Mouse (Mus musculus) neural tube, embryonic 13.5 days (tissue): ENCODE results near the gene Ntm. TPM values are rescaled to one million over a fixed set of nuclear protein-coding genes. Genes with fewer than 3 reads are reported as not detected.

Experiments used
- ATAC-seq: fragments of 200-750 bp; cut with Nextera tagmentation; 2 replicates; pipeline ENCODE4 v1.8.0; 2017; ENCODE audit warnings: low read depth, mild to moderate bottlenecking, moderate TSS enrichment, moderate library complexity
- H3K27ac ChIP-seq: fragments of 300-500 bp; sonication (generic); replicated peaks from 2 replicates; pipeline ENCODE4 v1.5.1; 2015; ENCODE audit warnings: moderate library complexity, mild to moderate bottlenecking, inconsistent platforms
- H3K27me3 ChIP-seq: fragments of 300-500 bp; sonication (generic); 2 replicates; pipeline ENCODE4 v1.6.1; 2015; ENCODE audit warnings: mild to moderate bottlenecking, inconsistent platforms
- H3K36me3 ChIP-seq: fragments of 300-500 bp; sonication (generic); 2 replicates; pipeline ENCODE4 v1.6.1; 2015; ENCODE audit warnings: mild to moderate bottlenecking, inconsistent platforms
- H3K4me1 ChIP-seq: fragments of 300-500 bp; sonication (generic); replicated peaks from 2 replicates; pipeline ENCODE4 v1.6.1; 2015; ENCODE audit warnings: inconsistent platforms
- H3K4me2 ChIP-seq: fragments of 300-500 bp; sonication (generic); 2 replicates; pipeline ENCODE4 v1.6.1; 2015; ENCODE audit warnings: inconsistent platforms, mild to moderate bottlenecking, moderate library complexity
- H3K4me3 ChIP-seq: fragments of 300-500 bp; sonication (generic); 2 replicates; pipeline ENCODE4 v1.5.1; 2015; ENCODE audit warnings: mild to moderate bottlenecking, inconsistent platforms
- H3K9ac ChIP-seq: fragments of 300-500 bp; sonication (generic); 2 replicates; pipeline ENCODE4 v1.6.1; 2015; ENCODE audit warnings: moderate library complexity, mild to moderate bottlenecking, inconsistent platforms
- H3K9me3 ChIP-seq: fragments of 300-500 bp; sonication (generic); 2 replicates; pipeline ENCODE4 v1.6.1; 2016; ENCODE audit warnings: inconsistent platforms
- WGBS: fragments of 180-500 bp; shearing (Covaris S2); methylation state at CpG from one replicate; pipeline ENCODE4 v1.1.7; 2015; 5-methylcytosine and 5-hydroxymethylcytosine counted together
- polyA plus RNA-seq: library from polyadenylated mRNA; unstranded; fragments of >200 nt; fragmentation: Nextera tagmentation; extraction: Ambion mirVana; gene quantifications from 2 replicates; pipeline ENCODE4 v1.2.1, GENCODE M21; 2015

Gene Ntm
- polyA plus RNA-seq, 1 experiment from 2014 or later = 150 TPM

DNA sequence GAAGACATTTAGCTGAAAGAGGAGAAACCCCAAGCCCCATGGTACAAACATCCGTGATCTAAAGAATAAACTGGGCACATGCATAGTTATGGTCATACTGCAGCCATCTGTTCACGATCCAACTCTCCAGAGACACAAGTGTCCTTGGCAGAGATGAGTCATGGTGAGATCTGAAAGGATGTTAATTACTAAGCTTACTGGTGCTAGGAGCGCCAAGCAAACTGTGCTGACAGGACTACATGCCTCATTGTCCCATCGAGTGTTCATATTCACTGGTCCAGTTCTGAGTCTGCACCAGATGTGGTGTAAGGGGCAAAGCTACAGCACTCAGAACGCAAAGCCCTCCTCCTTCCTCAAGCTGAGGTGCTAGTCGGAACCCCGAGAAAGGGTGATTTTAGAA, 745.0 kb downstream of the Ntm start:
- H3K4me1 ChIP-seq = peaks cover 16% of the 10 kb centered on the region; the same call in 1 of the 2 replicates
- no peak overlapping the region for H3K4me2 ChIP-seq
- no peaks in the 10 kb centered on the region for H3K36me3 ChIP-seq
- ATAC-seq = no peak
- no peak overlapping the region for H3K4me3 ChIP-seq
- H3K27ac ChIP-seq = no peak overlapping the region
- no peaks in the 10 kb centered on the region for H3K9me3 ChIP-seq
- 79% methylated on average over 7 of the region's 7 CpGs for WGBS
- no peaks in the 10 kb centered on the region; the same call in 1 of the 2 replicates for H3K27me3 ChIP-seq
- no peak overlapping the region for H3K9ac ChIP-seq

DNA sequence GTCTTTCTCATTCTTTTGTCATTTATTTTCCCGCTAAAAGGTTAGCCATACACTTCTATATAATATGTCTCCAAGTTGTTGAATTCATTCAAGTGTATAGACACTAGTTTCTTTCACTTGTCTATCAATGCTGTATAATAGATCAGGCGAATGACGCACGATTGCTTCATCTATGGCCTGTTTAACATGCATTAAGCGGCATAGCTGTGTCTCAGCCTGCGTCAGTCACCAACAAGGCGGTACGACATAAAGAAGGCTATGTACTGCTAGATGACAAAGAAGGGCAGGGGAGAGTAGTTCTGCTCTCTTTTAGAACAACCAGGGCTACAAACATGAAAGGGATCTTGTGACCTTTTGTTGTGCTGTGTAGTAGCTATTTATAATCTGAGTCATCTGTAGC, 746.4 kb downstream of the Ntm start:
- 47% methylated on average over 8 of the region's 8 CpGs for WGBS

DNA sequence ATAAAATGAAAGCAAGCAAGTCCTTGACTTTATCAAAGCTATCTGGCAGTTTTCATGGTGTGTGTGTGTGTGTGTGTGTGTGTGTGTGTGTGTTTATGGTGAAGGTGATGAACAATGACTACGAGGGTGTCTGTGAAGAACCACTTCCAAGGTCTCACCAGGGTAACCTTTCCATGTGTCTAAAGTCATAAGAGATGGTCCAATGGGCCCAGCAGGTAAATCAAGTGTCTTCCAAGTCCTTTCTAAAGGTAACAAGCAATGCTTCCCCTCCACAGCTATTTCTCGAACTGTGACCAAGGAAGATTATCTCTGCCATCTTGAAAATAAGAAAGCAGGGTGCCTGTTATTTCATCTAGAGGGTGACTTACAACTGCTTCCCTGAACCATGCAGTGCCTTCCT, 747.1 kb downstream of the Ntm start:
- no peaks in the 10 kb centered on the region for H3K9me3 ChIP-seq
- H3K27me3 ChIP-seq = no peaks in the 10 kb centered on the region; the same call in 1 of the 2 replicates
- no peak overlapping the region for H3K9ac ChIP-seq
- no peak overlapping the region for H3K4me3 ChIP-seq
- no peak overlapping the region for H3K4me2 ChIP-seq
- WGBS = 94% methylated on average over 2 of the region's 2 CpGs
- 0 out of 2 replicates have a peak, but pooled peaks cover 6% of the 10 kb centered on the region for H3K4me1 ChIP-seq
- H3K36me3 ChIP-seq = no peaks in the 10 kb centered on the region
- H3K27ac ChIP-seq = no peak overlapping the region
- no peak for ATAC-seq

More for the DNA sequence above, 746.4 kb downstream of the Ntm start:
- Histone ChIP-seq H3K4me3 (no peak overlapping the region), H3K9ac (no peak overlapping the region), H3K9me3 (no peaks in the 10 kb centered on the region), H3K27me3 (no peaks in the 10 kb centered on the region; the same call in 1 of the 2 replicates), H3K27ac (no peak overlapping the region), H3K4me1 (0 out of 2 replicates have a peak, but pooled peaks cover 12% of the 10 kb centered on the region), H3K4me2 (no peak overlapping the region), H3K36me3 (no peaks in the 10 kb centered on the region)
- ATAC-seq = no peak

DNA sequence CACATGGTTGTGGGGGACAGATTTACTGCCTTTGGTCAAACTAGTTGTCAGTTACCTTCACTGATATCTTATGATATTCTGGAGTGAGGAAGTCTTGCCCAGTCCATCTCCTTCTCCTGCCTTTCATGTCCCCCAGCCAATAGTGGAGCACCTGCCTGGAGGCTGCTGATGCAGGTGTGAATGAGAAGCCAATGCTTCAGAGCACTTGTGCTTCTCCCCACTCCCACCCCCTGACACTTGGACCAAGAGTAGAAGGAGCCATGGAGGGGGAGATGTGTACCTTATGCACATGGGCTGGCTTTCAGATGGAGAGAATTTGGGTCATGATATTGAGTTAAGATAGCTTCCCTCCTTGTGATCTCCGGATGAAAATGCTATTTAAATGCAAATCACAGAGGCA, 747.7 kb downstream of the Ntm start:
- Histone ChIP-seq H3K4me3 (no peak overlapping the region), H3K36me3 (no peaks in the 10 kb centered on the region), H3K9me3 (no peaks in the 10 kb centered on the region), H3K4me1 (0 out of 2 replicates have a peak, but pooled peaks cover under 1% of the 10 kb centered on the region), H3K27me3 (no peaks in the 10 kb centered on the region; the same call in 1 of the 2 replicates), H3K27ac (no peak overlapping the region), H3K9ac (no peak overlapping the region), H3K4me2 (no peak overlapping the region)
- 49% methylated on average over 1 of the region's 1 CpGs for WGBS
- ATAC-seq = no peak

DNA sequence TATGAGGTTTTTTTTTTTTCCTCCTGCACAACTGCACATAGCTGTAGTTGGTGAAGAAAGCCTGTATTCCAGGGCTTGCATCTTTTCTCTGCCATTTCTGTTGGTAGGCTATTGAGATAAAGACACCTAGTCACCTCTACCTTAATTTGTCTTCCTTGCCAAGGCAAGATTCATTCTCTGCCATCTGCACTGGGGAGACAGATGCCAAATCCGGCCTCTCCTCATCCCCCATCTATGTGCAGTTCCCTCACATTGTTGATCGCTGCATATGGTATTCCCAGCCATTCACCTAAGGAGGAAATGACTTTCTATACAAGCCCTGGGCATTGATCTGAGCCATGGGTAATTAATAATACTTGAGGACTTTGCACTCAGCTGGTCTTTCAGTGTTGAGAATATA, 753.7 kb downstream of the Ntm start:
- Histone ChIP-seq H3K27ac (peak overlapping the region; percentile 49; the same call in 1 of the 2 replicates), H3K27me3 (no peaks in the 10 kb centered on the region), H3K9ac (no peak overlapping the region), H3K4me2 (no peak overlapping the region), H3K4me1 (peaks cover 24% of the 10 kb centered on the region), H3K4me3 (no peak overlapping the region), H3K9me3 (no peaks in the 10 kb centered on the region), H3K36me3 (no peaks in the 10 kb centered on the region)
- 75% methylated on average over 2 of the region's 2 CpGs for WGBS
- ATAC-seq = no peak

DNA sequence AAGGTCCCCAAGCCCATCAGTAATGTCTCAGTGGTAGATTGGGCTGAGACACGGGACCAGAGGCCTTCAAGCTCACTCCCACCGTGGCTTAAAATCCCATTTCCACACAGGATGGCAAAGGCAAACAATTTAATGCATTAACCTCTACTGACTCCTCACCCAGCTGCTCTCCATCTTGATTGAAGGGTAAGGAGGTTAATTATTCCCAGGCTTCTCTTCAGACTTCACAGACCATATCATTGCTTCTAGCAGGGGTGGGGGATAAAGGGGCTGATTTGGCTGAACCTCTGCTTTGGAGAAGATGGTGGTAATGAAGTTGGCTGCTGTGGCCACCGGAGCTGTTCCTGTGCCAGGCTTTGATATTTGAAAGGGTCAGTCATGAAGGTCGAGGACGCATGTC, 754.8 kb downstream of the Ntm start:
- Histone ChIP-seq H3K4me2 (no peak overlapping the region), H3K9me3 (no peaks in the 10 kb centered on the region), H3K4me1 (peaks cover 24% of the 10 kb centered on the region), H3K27ac (no peak overlapping the region), H3K27me3 (no peaks in the 10 kb centered on the region), H3K9ac (no peak overlapping the region), H3K36me3 (no peaks in the 10 kb centered on the region), H3K4me3 (no peak overlapping the region)
- 71% methylated on average over 5 of the region's 5 CpGs for WGBS
- ATAC-seq = no peak

DNA sequence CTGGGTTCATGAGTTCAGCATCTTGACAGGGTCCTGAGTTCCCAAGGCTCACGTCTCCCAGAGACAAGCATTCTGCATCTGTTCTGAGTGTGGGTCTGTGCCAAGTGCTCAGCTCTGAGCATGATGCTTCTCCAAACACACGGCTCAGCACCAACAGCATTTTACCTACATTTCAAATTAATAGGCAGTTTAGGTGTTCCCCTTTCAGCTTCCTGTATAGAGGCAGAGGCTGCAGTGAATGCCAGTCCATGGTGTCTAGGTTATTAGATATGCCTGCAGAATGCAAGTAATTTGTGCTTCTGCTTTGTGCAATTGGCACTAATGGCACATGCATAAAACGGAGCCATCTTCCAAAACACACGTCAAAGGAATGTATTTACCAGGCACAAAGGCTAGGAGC, 757.3 kb downstream of the Ntm start:
- Histone ChIP-seq H3K36me3 (no peaks in the 10 kb centered on the region), H3K4me3 (no peak overlapping the region), H3K9me3 (no peaks in the 10 kb centered on the region), H3K27ac (no peak overlapping the region; the same call in 1 of the 2 replicates), H3K9ac (no peak overlapping the region), H3K4me2 (no peak overlapping the region), H3K4me1 (peaks cover 45% of the 10 kb centered on the region), H3K27me3 (no peaks in the 10 kb centered on the region)
- no peak for ATAC-seq
- 60% methylated on average over 4 of the region's 4 CpGs for WGBS

DNA sequence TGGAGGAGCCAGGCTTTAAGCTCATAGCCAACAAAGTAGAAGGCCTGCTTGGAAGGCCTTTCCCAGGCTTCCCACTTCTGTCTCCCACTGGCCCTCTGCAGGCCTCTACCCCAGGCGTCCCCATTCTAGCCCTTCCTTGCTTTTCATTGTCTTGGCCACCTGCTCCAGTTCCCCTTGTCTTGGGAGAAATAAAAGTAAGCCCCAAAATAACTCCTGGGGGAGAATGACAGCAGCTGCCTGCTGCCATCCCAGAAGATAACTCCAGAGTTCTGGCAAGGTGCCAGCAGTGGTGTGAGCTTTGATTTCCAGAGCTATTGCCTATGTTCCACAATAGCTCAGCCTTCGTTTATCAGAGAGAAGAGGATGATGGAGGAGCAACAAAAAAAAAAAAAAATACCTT, 760.7 kb downstream of the Ntm start:
- Histone ChIP-seq H3K4me2 (no peak overlapping the region), H3K36me3 (no peaks in the 10 kb centered on the region), H3K27ac (peak overlapping the region; percentile 39; the same call in 1 of the 2 replicates), H3K27me3 (no peaks in the 10 kb centered on the region), H3K4me3 (no peak overlapping the region), H3K9me3 (no peaks in the 10 kb centered on the region), H3K4me1 (peaks cover 38% of the 10 kb centered on the region), H3K9ac (no peak overlapping the region)
- peak; percentile 54 for ATAC-seq
- WGBS = 21% methylated on average over 2 of the region's 2 CpGs

DNA sequence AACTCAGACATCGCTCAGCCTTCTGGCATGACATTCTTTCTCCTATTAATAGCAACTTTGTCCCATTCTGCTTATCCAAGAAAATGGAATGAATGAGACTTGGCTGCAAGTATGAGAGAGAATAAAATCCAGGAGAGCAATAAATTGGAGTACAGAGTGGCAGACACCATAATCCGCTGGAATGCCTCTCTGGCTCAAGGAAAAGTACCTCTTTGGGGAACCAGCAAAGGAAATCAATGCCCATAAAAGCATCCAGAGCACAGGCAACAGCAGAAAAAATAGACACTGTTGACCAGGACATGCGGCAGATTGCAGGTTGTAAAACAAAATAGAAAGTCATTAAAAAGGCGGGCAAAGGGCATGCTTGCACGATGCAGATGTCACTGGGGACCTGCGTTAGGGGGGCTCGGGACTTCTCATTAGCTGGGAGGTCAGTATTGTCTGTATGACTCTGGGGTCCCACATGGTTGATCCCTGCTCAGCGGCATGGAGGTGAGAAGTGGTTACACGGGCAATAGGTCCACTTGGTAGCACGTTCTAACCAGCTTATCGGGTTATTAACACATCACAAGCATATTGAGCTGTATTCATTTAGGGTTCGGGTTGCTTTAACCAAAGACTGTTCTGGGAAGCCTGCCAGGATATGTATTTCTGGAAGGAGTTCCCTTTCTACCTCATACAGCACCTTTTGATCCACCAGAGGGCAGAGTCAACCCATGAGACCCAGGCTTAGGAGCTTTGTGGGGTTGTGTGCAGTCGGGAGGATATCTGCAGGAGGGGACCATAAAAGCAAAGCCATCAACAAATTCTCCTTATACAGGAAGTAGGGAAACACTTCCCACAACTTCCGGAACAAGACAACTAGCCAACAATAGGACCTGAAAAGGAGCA, 761.5 kb downstream of the Ntm start:
- Histone ChIP-seq H3K4me2 (no peak overlapping the region), H3K27me3 (no peaks in the 10 kb centered on the region), H3K27ac (peak overlapping the region; percentile 39), H3K9ac (no peak overlapping the region), H3K4me1 (peaks cover 33% of the 10 kb centered on the region), H3K36me3 (no peaks in the 10 kb centered on the region), H3K9me3 (no peaks in the 10 kb centered on the region), H3K4me3 (no peak overlapping the region)
- peak; percentile 77 for ATAC-seq
- 38% methylated on average over 14 of the region's 14 CpGs for WGBS

DNA sequence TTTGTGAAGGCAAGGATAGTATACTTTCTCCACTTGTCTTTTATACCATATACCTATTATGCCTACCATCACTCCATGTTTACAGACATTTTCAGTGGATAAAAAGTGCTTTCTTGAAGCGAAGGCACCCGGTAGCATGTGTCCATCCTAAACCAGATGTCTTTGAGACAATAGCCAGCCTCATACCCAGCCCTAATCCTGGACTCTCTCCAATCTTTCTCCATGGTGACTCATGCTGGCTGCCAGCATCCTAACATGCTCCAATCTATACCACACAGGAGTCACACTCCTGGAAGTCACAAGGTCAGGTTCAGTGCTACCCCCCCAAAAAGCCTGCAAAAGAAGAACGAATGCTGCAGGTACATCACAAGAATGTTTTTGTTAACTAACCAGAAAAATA, 765.9 kb downstream of the Ntm start:
- no peaks in the 10 kb centered on the region for H3K9me3 ChIP-seq
- ATAC-seq = no peak
- H3K27ac ChIP-seq = no peak overlapping the region
- H3K9ac ChIP-seq = no peak overlapping the region
- WGBS = 71% methylated on average over 3 of the region's 3 CpGs
- H3K4me2 ChIP-seq = no peak overlapping the region
- H3K27me3 ChIP-seq = no peaks in the 10 kb centered on the region
- no peak overlapping the region for H3K4me3 ChIP-seq
- H3K4me1 ChIP-seq = peaks cover 14% of the 10 kb centered on the region
- no peaks in the 10 kb centered on the region for H3K36me3 ChIP-seq

DNA sequence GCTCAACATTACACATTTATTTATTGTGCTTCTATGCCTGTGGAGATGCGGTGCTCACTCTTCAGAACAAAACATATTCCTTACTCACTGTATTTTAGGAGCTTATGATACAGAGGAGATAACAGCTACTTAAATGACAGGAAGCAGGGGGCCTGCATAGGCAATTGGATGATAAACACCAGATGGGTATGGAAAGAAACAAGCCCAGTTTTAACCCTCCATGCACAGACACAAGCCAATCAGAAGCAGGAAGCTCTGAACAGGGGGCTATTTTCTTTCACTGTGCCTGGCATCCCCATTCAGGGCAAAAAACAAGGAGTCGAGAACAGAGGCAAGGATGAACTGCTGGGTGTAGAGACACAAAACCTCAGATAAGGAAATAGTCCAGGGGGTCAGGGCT, 768.7 kb downstream of the Ntm start:
- Histone ChIP-seq H3K9me3 (no peaks in the 10 kb centered on the region), H3K36me3 (no peaks in the 10 kb centered on the region), H3K4me1 (peaks cover 11% of the 10 kb centered on the region), H3K4me3 (no peak overlapping the region), H3K9ac (no peak overlapping the region), H3K27me3 (no peaks in the 10 kb centered on the region), H3K4me2 (no peak overlapping the region), H3K27ac (peak overlapping the region; percentile 3; the same call in 1 of the 2 replicates)
- WGBS = 69% methylated on average over 2 of the region's 2 CpGs
- ATAC-seq = no peak

DNA sequence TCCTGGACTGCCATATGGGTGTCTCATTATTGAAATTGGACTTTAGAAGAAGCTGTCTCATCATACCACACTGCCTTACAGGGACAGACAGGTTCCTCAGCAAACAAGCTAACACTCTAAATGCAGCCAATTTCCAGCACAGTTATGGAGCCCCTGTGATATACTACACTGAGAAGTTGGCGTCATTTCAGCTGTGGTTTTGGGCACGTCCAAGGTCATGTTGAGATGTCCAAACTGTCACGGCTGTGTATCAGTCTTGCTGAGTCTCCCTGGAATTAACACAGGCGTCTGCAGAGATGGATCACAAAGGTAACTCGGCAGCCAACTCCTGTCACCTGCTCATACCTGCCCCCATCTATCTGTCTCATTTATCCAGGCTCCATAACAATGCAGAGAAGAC, 779.9 kb downstream of the Ntm start:
- Histone ChIP-seq H3K27ac (no peak overlapping the region), H3K9me3 (no peaks in the 10 kb centered on the region), H3K4me2 (no peak overlapping the region), H3K9ac (no peak overlapping the region), H3K36me3 (no peaks in the 10 kb centered on the region), H3K27me3 (no peaks in the 10 kb centered on the region), H3K4me3 (no peak overlapping the region), H3K4me1 (no peaks in the 10 kb centered on the region)
- ATAC-seq = no peak
- 91% methylated on average over 5 of the region's 5 CpGs for WGBS
